ENCODE assay signal across 8 mouse cellular contexts in genomic region chr7:16890944-16891343, GRCm38 (mm10). TPM values are rescaled to one million over a fixed set of nuclear protein-coding genes. Genes with fewer than 3 reads are reported as not detected.
DNase-seq lines count a peak whose midpoint lies in the region; ATAC-seq lines count a peak whose summit lies in the region.

No protein-coding gene starts in this region.

- peak; percentile 86 for DNase-seq in hindbrain, embryonic 10.5 days (ENCODE audit: low spot score)
- peak; percentile 82 for DNase-seq in neural tube, embryonic 11.5 days (ENCODE audit: low spot score)
- DNase-seq in spleen, postnatal 14 days (ENCODE audit: low spot score in 2 of 2): no peak
- no peak for DNase-seq in left cerebral cortex, postnatal 25 days (ENCODE audit: low spot score in 2 of 2)

- no peak for ATAC-seq in megakaryocyte, adult 5-6 weeks (ENCODE audit: poor library complexity, severe bottlenecking)
- ATAC-seq in forebrain, embryonic 16.5 days: no peak
- peak; percentile 79 for ATAC-seq in limb, embryonic 12.5 days (ENCODE audit: insufficient number of reproducible peaks, insufficient read depth, low FRiP score, low TSS enrichment, low read depth)
- no peak for ATAC-seq in neural tube, embryonic 11.5 days (ENCODE audit: insufficient read depth, low FRiP score, low TSS enrichment)

- peaks cover 3% of the 10 kb centered on the region for H3K36me3 ChIP-seq in megakaryocyte, embryonic 14.5 days (replicated peaks; ENCODE audit: low read length)
- H3K36me3 ChIP-seq in forebrain, embryonic 16.5 days (ENCODE audit: control insufficient read depth, insufficient read depth): peaks cover 6% of the 10 kb centered on the region
- H3K36me3 ChIP-seq in hindbrain, embryonic 10.5 days: peaks cover 23% of the 10 kb centered on the region
- H3K36me3 ChIP-seq in limb, embryonic 12.5 days: peaks cover 35% of the 10 kb centered on the region
- peaks cover 6% of the 10 kb centered on the region for H3K36me3 ChIP-seq in neural tube, embryonic 11.5 days (ENCODE audit: control insufficient read depth, insufficient read depth, low read length)

- H3K27me3 ChIP-seq in megakaryocyte, embryonic 14.5 days (replicated peaks): peaks cover 66% of the 10 kb centered on the region
- peaks cover 3% of the 10 kb centered on the region for H3K27me3 ChIP-seq in forebrain, embryonic 16.5 days (replicated peaks; ENCODE audit: control insufficient read depth, insufficient read depth, low read length)
- H3K27me3 ChIP-seq in hindbrain, embryonic 10.5 days (ENCODE audit: insufficient read depth, poor library complexity, severe bottlenecking): peaks cover 91% of the 10 kb centered on the region
- peaks cover 9% of the 10 kb centered on the region; the same call in 1 of the 2 replicates for H3K27me3 ChIP-seq in limb, embryonic 12.5 days
- H3K27me3 ChIP-seq in neural tube, embryonic 11.5 days (ENCODE audit: control insufficient read depth, insufficient read depth, low read length): peaks cover 28% of the 10 kb centered on the region

- peak overlapping the region; percentile 91 for H3K4me3 ChIP-seq in megakaryocyte, embryonic 14.5 days (replicated peaks)
- H3K4me3 ChIP-seq in forebrain, embryonic 16.5 days (replicated peaks; ENCODE audit: low read length): no peak overlapping the region
- H3K4me3 ChIP-seq in hindbrain, embryonic 10.5 days: peak overlapping the region; percentile 48
- peak overlapping the region; percentile 40 for H3K4me3 ChIP-seq in limb, embryonic 12.5 days (replicated peaks)
- no peak overlapping the region for H3K4me3 ChIP-seq in neural tube, embryonic 11.5 days (ENCODE audit: low read depth, low read length)

- peaks cover 14% of the 10 kb centered on the region for H3K9me3 ChIP-seq in megakaryocyte, embryonic 14.5 days
- H3K9me3 ChIP-seq in forebrain, embryonic 16.5 days (ENCODE audit: control insufficient read depth, low read length): peaks cover 5% of the 10 kb centered on the region
- peaks cover 12% of the 10 kb centered on the region for H3K9me3 ChIP-seq in hindbrain, embryonic 10.5 days
- peaks cover 6% of the 10 kb centered on the region for H3K9me3 ChIP-seq in limb, embryonic 12.5 days
- peaks cover 2% of the 10 kb centered on the region; the same call in 1 of the 2 replicates for H3K9me3 ChIP-seq in neural tube, embryonic 11.5 days (ENCODE audit: control insufficient read depth, low read length)

- 2% methylated on average over 23 of the region's 23 CpGs for WGBS in forebrain, embryonic 16.5 days
- 1% methylated on average over 23 of the region's 23 CpGs for WGBS in hindbrain, embryonic 10.5 days
- WGBS in limb, embryonic 12.5 days: 0% methylated on average over 23 of the region's 23 CpGs
- WGBS in neural tube, embryonic 11.5 days: 1% methylated on average over 23 of the region's 23 CpGs

- no peak overlapping the region for H3K9ac ChIP-seq in forebrain, embryonic 16.5 days (replicated peaks; ENCODE audit: low read depth, low read length)
- peak overlapping the region; percentile 45 for H3K9ac ChIP-seq in limb, embryonic 12.5 days (replicated peaks)
- H3K9ac ChIP-seq in neural tube, embryonic 11.5 days (ENCODE audit: low read length): peak overlapping the region; percentile 39

- no peak overlapping the region for H3K27ac ChIP-seq in forebrain, embryonic 16.5 days (ENCODE audit: low read length)
- H3K27ac ChIP-seq in hindbrain, embryonic 10.5 days: peak overlapping the region; percentile 84
- peak overlapping the region; percentile 98 for H3K27ac ChIP-seq in limb, embryonic 12.5 days
- H3K27ac ChIP-seq in neural tube, embryonic 11.5 days (ENCODE audit: low read depth, low read length): peak overlapping the region; percentile 9

- intact Hi-C loops in left cerebral cortex, postnatal 25 days (cut with DNase I): loop anchor here (1.0 to 10.0 kb wide), 2 partner anchors 15 to 146 kb away; no protein-coding TSS in a partner anchor

- H3K4me1 ChIP-seq in megakaryocyte, embryonic 14.5 days: peaks cover 58% of the 10 kb centered on the region
- H3K4me1 ChIP-seq in forebrain, embryonic 16.5 days (replicated peaks; ENCODE audit: control insufficient read depth, insufficient read depth, low read length): peaks cover 26% of the 10 kb centered on the region
- H3K4me1 ChIP-seq in hindbrain, embryonic 10.5 days (replicated peaks): peaks cover 53% of the 10 kb centered on the region
- H3K4me1 ChIP-seq in limb, embryonic 12.5 days (replicated peaks): peaks cover 59% of the 10 kb centered on the region
- H3K4me1 ChIP-seq in neural tube, embryonic 11.5 days (ENCODE audit: control insufficient read depth, insufficient read depth, low read length): peaks cover 30% of the 10 kb centered on the region

- peak overlapping the region; percentile 10; the same call in 1 of the 2 replicates for H3K4me2 ChIP-seq in forebrain, embryonic 16.5 days (ENCODE audit: low read length)
- peak overlapping the region; percentile 68 for H3K4me2 ChIP-seq in limb, embryonic 12.5 days
- H3K4me2 ChIP-seq in neural tube, embryonic 11.5 days (ENCODE audit: low read depth): peak overlapping the region; percentile 42

RNA-seq across cellular contexts. Expression of gene Gng8, which starts 0.6 kb away (rescaled TPM):
- polyA plus RNA-seq in megakaryocyte, embryonic 14.5 days (2012; ENCODE audit: insufficient read depth, low replicate concordance): not detected in 2 replicates
- not detected in 2 replicates for total RNA-seq in megakaryocyte, adult 5-6 weeks (2015)
- total RNA-seq in megakaryocyte, adult 5-6 weeks (2017): 0.48 TPM in 1 of 2 replicates, not detected in the other
- 1.9 and 4.5 TPM in 2 replicates for polyA plus RNA-seq in forebrain, embryonic 16.5 days (2015; fragmentation: Nextera tagmentation; extraction: Ambion mirVana)
- 7.1 and 9.0 TPM in 2 replicates for polyA plus RNA-seq in hindbrain, embryonic 10.5 days (2016; fragmentation: Nextera tagmentation; extraction: Ambion mirVana)
- polyA plus RNA-seq in limb, embryonic 12.5 days (2016; fragmentation: Nextera tagmentation; extraction: Ambion mirVana): 13.2 and 16.2 TPM in 2 replicates
- 7.0 and 7.2 TPM in 2 replicates for polyA plus RNA-seq in neural tube, embryonic 11.5 days (2014; fragmentation: Nextera tagmentation; extraction: Ambion mirVana)
- 1 to 10 TPM; 2.5 to 4.0 TPM for total RNA-seq in left cerebral cortex, postnatal 25 days (2021)

RNA-seq across cellular contexts. Expression of gene Ptgir, which starts 15.3 kb away (rescaled TPM):
- 56.9 and 66.7 TPM in 2 replicates for polyA plus RNA-seq in megakaryocyte, embryonic 14.5 days (2012; ENCODE audit: insufficient read depth, low replicate concordance)
- 16.0 and 18.1 TPM in 2 replicates for total RNA-seq in megakaryocyte, adult 5-6 weeks (2015)
- 14.5 and 16.6 TPM in 2 replicates for total RNA-seq in megakaryocyte, adult 5-6 weeks (2017)
- polyA plus RNA-seq in forebrain, embryonic 16.5 days (2015; fragmentation: Nextera tagmentation; extraction: Ambion mirVana): 0.15 TPM in 2 replicates
- 0.77 and 1.5 TPM in 2 replicates for polyA plus RNA-seq in hindbrain, embryonic 10.5 days (2016; fragmentation: Nextera tagmentation; extraction: Ambion mirVana)
- 0.96 and 1.1 TPM in 2 replicates for polyA plus RNA-seq in limb, embryonic 12.5 days (2016; fragmentation: Nextera tagmentation; extraction: Ambion mirVana)
- polyA plus RNA-seq in neural tube, embryonic 11.5 days (2014; fragmentation: Nextera tagmentation; extraction: Ambion mirVana): 0.41 and 0.76 TPM in 2 replicates
- under 1 TPM; 0.14 to 0.16 TPM for total RNA-seq in left cerebral cortex, postnatal 25 days (2021)

RNA-seq across cellular contexts. Expression of gene Dact3, which starts 15.8 kb away (rescaled TPM):
- 3.3 and 10.9 TPM in 2 replicates for polyA plus RNA-seq in megakaryocyte, embryonic 14.5 days (2012; ENCODE audit: insufficient read depth, low replicate concordance)
- 0.09 and 0.23 TPM in 2 replicates for total RNA-seq in megakaryocyte, adult 5-6 weeks (2015)
- total RNA-seq in megakaryocyte, adult 5-6 weeks (2017): 0.15 and 0.16 TPM in 2 replicates
- polyA plus RNA-seq in forebrain, embryonic 16.5 days (2015; fragmentation: Nextera tagmentation; extraction: Ambion mirVana): 2.1 and 2.6 TPM in 2 replicates
- polyA plus RNA-seq in hindbrain, embryonic 10.5 days (2016; fragmentation: Nextera tagmentation; extraction: Ambion mirVana): 3.2 and 4.9 TPM in 2 replicates
- 9.8 and 12.5 TPM in 2 replicates for polyA plus RNA-seq in limb, embryonic 12.5 days (2016; fragmentation: Nextera tagmentation; extraction: Ambion mirVana)
- polyA plus RNA-seq in neural tube, embryonic 11.5 days (2014; fragmentation: Nextera tagmentation; extraction: Ambion mirVana): 9.5 and 10.6 TPM in 2 replicates
- 100 to 1,000 TPM; 176 to 184 TPM for total RNA-seq in left cerebral cortex, postnatal 25 days (2021)

RNA-seq across cellular contexts. Expression of gene Calm3, which starts 33.0 kb away (rescaled TPM):
- polyA plus RNA-seq in megakaryocyte, embryonic 14.5 days (2012; ENCODE audit: insufficient read depth, low replicate concordance): 823 and 866 TPM in 2 replicates
- total RNA-seq in megakaryocyte, adult 5-6 weeks (2015): 113 and 140 TPM in 2 replicates
- 322 and 392 TPM in 2 replicates for total RNA-seq in megakaryocyte, adult 5-6 weeks (2017)
- polyA plus RNA-seq in forebrain, embryonic 16.5 days (2015; fragmentation: Nextera tagmentation; extraction: Ambion mirVana): 308 and 333 TPM in 2 replicates
- polyA plus RNA-seq in hindbrain, embryonic 10.5 days (2016; fragmentation: Nextera tagmentation; extraction: Ambion mirVana): 170 and 245 TPM in 2 replicates
- 108 and 123 TPM in 2 replicates for polyA plus RNA-seq in limb, embryonic 12.5 days (2016; fragmentation: Nextera tagmentation; extraction: Ambion mirVana)
- 257 and 263 TPM in 2 replicates for polyA plus RNA-seq in neural tube, embryonic 11.5 days (2014; fragmentation: Nextera tagmentation; extraction: Ambion mirVana)
- total RNA-seq in left cerebral cortex, postnatal 25 days (2021): 1,000 to 10,000 TPM; 1,837 to 1,919 TPM

RNA-seq across cellular contexts. Expression of gene Prkd2, which starts 48.2 kb away (rescaled TPM):
- polyA plus RNA-seq in megakaryocyte, embryonic 14.5 days (2012; ENCODE audit: insufficient read depth, low replicate concordance): 54.4 and 70.1 TPM in 2 replicates
- 8.8 and 14.0 TPM in 2 replicates for total RNA-seq in megakaryocyte, adult 5-6 weeks (2015)
- total RNA-seq in megakaryocyte, adult 5-6 weeks (2017): 9.4 and 10.1 TPM in 2 replicates
- 6.6 TPM in 2 replicates for polyA plus RNA-seq in forebrain, embryonic 16.5 days (2015; fragmentation: Nextera tagmentation; extraction: Ambion mirVana)
- polyA plus RNA-seq in hindbrain, embryonic 10.5 days (2016; fragmentation: Nextera tagmentation; extraction: Ambion mirVana): 11.2 and 12.6 TPM in 2 replicates
- polyA plus RNA-seq in limb, embryonic 12.5 days (2016; fragmentation: Nextera tagmentation; extraction: Ambion mirVana): 16.0 and 16.2 TPM in 2 replicates
- polyA plus RNA-seq in neural tube, embryonic 11.5 days (2014; fragmentation: Nextera tagmentation; extraction: Ambion mirVana): 10.9 and 11.2 TPM in 2 replicates
- 1 to 10 TPM; 3.8 to 7.3 TPM for total RNA-seq in left cerebral cortex, postnatal 25 days (2021)

Comparison
In these comparisons a context has a peak if more than half of its experiments do, and no peak if none do; other contexts are left out.
1. H3K4me3 ChIP-seq: peak in megakaryocyte, embryonic 14.5 days (single experiment), hindbrain, embryonic 10.5 days (single experiment) and limb, embryonic 12.5 days (single experiment); none in forebrain, embryonic 16.5 days (single experiment) and neural tube, embryonic 11.5 days (single experiment).
2. H3K4me2 ChIP-seq: peak in every context shown above with its lines; median percentile 68 in limb, embryonic 12.5 days; 42 in neural tube, embryonic 11.5 days; 10 in forebrain, embryonic 16.5 days.
3. DNase-seq: peak in hindbrain, embryonic 10.5 days (single experiment) and neural tube, embryonic 11.5 days (single experiment); none in spleen, postnatal 14 days (0 of 2) and left cerebral cortex, postnatal 25 days (0 of 2).
4. RNA of gene Ptgir, which starts 15.3 kb away (polyA plus RNA-seq): 56.9 to 66.7 TPM in megakaryocyte, embryonic 14.5 days; 0.96 to 1.1 TPM in limb, embryonic 12.5 days, 0.77 to 1.5 TPM in hindbrain, embryonic 10.5 days, 0.41 to 0.76 TPM in neural tube, embryonic 11.5 days and 0.15 TPM in forebrain, embryonic 16.5 days; every median in the first group is over 10 times any median in the second.